Mouse (Mus musculus) G1E (cell line): ENCODE measurements around the gene Apold1.

Source experiments
- CTCF ChIP-seq: IDR thresholded peaks from 2 replicates; pipeline ENCODE4 v1.5.1; 2012; ENCODE audit warnings: low read depth, low read length, inconsistent platforms, mixed read lengths
- GATA1 ChIP-seq: IDR thresholded peaks from 2 replicates; pipeline ENCODE4 v1.6.1; 2012; ENCODE audit warnings: borderline replicate concordance, low read length, inconsistent platforms, mixed read lengths
- GATA2 ChIP-seq: IDR thresholded peaks from 2 replicates; pipeline ENCODE4 v1.6.1; 2012; ENCODE audit warnings: low read depth, low read length, inconsistent platforms, borderline replicate concordance
- TAL1 ChIP-seq: conservative IDR thresholded peaks from 2 replicates; pipeline ENCODE4 v1.6.1; 2012; ENCODE audit warnings: low read depth, low read length, inconsistent platforms, mixed read lengths

- TF ChIP-seq CTCF (no peak), TAL1 (no peak), GATA2 (no peak), GATA1 (no peak)
These were observed 47.7 kb downstream of the Apold1 start for GRCm38 (mm10) chr6:135029246-135029645.
